Mouse (Mus musculus): ENCODE results near the gene Abcb5.

- TF ChIP-seq CTCF (IDR thresholded peaks at IDR 0.05) (no peak), POLR2A (IDR thresholded peaks at IDR 0.05; ENCODE audit: insufficient read depth, low read depth, low read length) (no peak), EP300 (IDR thresholded peaks at IDR 0.05; ENCODE audit: insufficient read depth, low read depth, low read length) (no peak)
Observed at GRCm38 (mm10) chr12:118853331-118853730, 112.9 kb downstream of the Abcb5 start.
